In genomic region chr7:6744281-6744904, GRCm38 (mm10) we compare ENCODE assay signal across 15 mouse cellular contexts. TPM values are rescaled to one million over a fixed set of nuclear protein-coding genes. Genes with fewer than 3 reads are reported as not detected.
A peak's percentile ranks its signal among the peaks of the same experiment; 100 is the strongest.
DNase-seq lines count a peak whose midpoint lies in the region; ATAC-seq and TF ChIP-seq lines count a peak whose summit lies in the region.
"Had no signal": no experiment of that assay in that cellular context is flagged by ENCODE, and none has a peak within 500 bp of the region (broad histone marks: within the 10 kb centered on the region; RNA-seq: fewer than 3 reads in every experiment).

No protein-coding gene starts in this region.

- H3K9me3 ChIP-seq in heart, embryonic 11.5 days (replicated peaks; ENCODE audit: control insufficient read depth, low read length), result no peaks in the 10 kb centered on the region
- H3K9me3 ChIP-seq in liver, postnatal 0 days (ENCODE audit: low read length), result no peaks in the 10 kb centered on the region
- H3K9me3 ChIP-seq in stomach, embryonic 14.5 days (ENCODE audit: control insufficient read depth, low read depth, low read length), result no peaks in the 10 kb centered on the region
- H3K9me3 ChIP-seq: midbrain, embryonic 13.5 days had no signal

- no peak for TF ChIP-seq CTCF in liver, postnatal 0 days (IDR thresholded peaks at IDR 0.05; ENCODE audit: low read depth)

- H3K4me3 ChIP-seq in heart, embryonic 11.5 days (ENCODE audit: low read depth, low read length), result no peak overlapping the region
- no peak overlapping the region for H3K4me3 ChIP-seq in liver, postnatal 0 days (ENCODE audit: low read depth, low read length)
- no peak overlapping the region for H3K4me3 ChIP-seq in stomach, embryonic 14.5 days (ENCODE audit: low read depth, low read length)
- H3K4me3 ChIP-seq: midbrain, embryonic 13.5 days had no signal

- H3K27me3 ChIP-seq in heart, embryonic 11.5 days (ENCODE audit: control insufficient read depth, insufficient read depth, low read length), result no peaks in the 10 kb centered on the region
- no peaks in the 10 kb centered on the region for H3K27me3 ChIP-seq in liver, postnatal 0 days (ENCODE audit: insufficient read depth, low read length)
- H3K27me3 ChIP-seq in stomach, embryonic 14.5 days (ENCODE audit: control insufficient read depth, insufficient read depth, low read length), result no peaks in the 10 kb centered on the region
- H3K27me3 ChIP-seq: midbrain, embryonic 13.5 days had no signal

- H3K9ac ChIP-seq in heart, embryonic 11.5 days (ENCODE audit: low read depth, low read length), result no peak overlapping the region
- H3K9ac ChIP-seq in liver, postnatal 0 days (replicated peaks), result no peak overlapping the region
- H3K9ac ChIP-seq in stomach, embryonic 14.5 days (replicated peaks; ENCODE audit: low read depth, low read length), result no peak overlapping the region
- H3K9ac ChIP-seq: midbrain, embryonic 13.5 days had no signal

- TF ChIP-seq EP300 in liver, postnatal 0 days (IDR thresholded peaks at IDR 0.05; ENCODE audit: low read depth), result no peak

- peaks cover 6% of the 10 kb centered on the region for H3K4me1 ChIP-seq in heart, embryonic 11.5 days (ENCODE audit: control insufficient read depth, insufficient read depth, low read length)
- H3K4me1 ChIP-seq in liver, postnatal 0 days (ENCODE audit: insufficient read depth), result no peaks in the 10 kb centered on the region
- H3K4me1 ChIP-seq in stomach, embryonic 14.5 days (ENCODE audit: control insufficient read depth, insufficient read depth, low read length), result peaks cover 14% of the 10 kb centered on the region

- H3K36me3 ChIP-seq in heart, embryonic 11.5 days (ENCODE audit: control insufficient read depth, insufficient read depth, low read length), result no peaks in the 10 kb centered on the region
- H3K36me3 ChIP-seq in liver, postnatal 0 days (replicated peaks; ENCODE audit: insufficient read depth, low read length), result no peaks in the 10 kb centered on the region
- H3K36me3 ChIP-seq in stomach, embryonic 14.5 days (ENCODE audit: control insufficient read depth, insufficient read depth, low read length), result no peaks in the 10 kb centered on the region
- H3K36me3 ChIP-seq: midbrain, embryonic 13.5 days had no signal

- peak overlapping the region; percentile 70; the same call in 1 of the 2 replicates for H3K27ac ChIP-seq in heart, embryonic 11.5 days (ENCODE audit: low read depth, low read length)
- no peak overlapping the region for H3K27ac ChIP-seq in liver, postnatal 0 days (ENCODE audit: low read depth)
- H3K27ac ChIP-seq in stomach, embryonic 14.5 days (ENCODE audit: low read length), result peak overlapping the region; percentile 77
- H3K27ac ChIP-seq: midbrain, embryonic 13.5 days had no signal

- no peak for ATAC-seq in heart, embryonic 11.5 days (replicated peaks; ENCODE audit: insufficient number of reproducible peaks, low FRiP score, low TSS enrichment)
- no peak for ATAC-seq in liver, postnatal 0 days
- ATAC-seq in stomach, embryonic 14.5 days (ENCODE audit: insufficient number of reproducible peaks, insufficient read depth, low FRiP score, low read depth), result peak; percentile 81; the same call in 1 of the 2 replicates
- ATAC-seq: inflammation-experienced regulatory T-cells, adult 6 months; midbrain, embryonic 13.5 days had no signal

- H3K4me2 ChIP-seq in heart, embryonic 11.5 days, result no peak overlapping the region
- no peak overlapping the region for H3K4me2 ChIP-seq in liver, postnatal 0 days (ENCODE audit: low read depth, low read length)
- H3K4me2 ChIP-seq in stomach, embryonic 14.5 days (replicated peaks; ENCODE audit: low read depth, low read length), result no peak overlapping the region
- H3K4me2 ChIP-seq: midbrain, embryonic 13.5 days had no signal

- intact Hi-C loops in heart, postnatal 14 days (cut with DNase I), result no loop called here

- no peak for DNase-seq in heart, postnatal 14 days
- DNase-seq in liver, result peak; percentile 9
- DNase-seq in liver, postnatal 0 days, result no peak
- DNase-seq in forelimb bud, embryonic 11.5 days (ENCODE audit: low read depth, low spot score), result peak; percentile 43
- DNase-seq in T-cell, adult 2 months (ENCODE audit: low spot score), result no peak
- DNase-seq in right cerebral cortex, adult 18-20 months, result no peak
- DNase-seq: adrenal gland, postnatal 36 days; cerebellum, postnatal 36 days; heart, postnatal 4 days; thymus, postnatal 25 days had no signal

- WGBS in heart, embryonic 11.5 days (ENCODE audit: insufficient replicate concordance), result 25% methylated on average over 10 of the region's 10 CpGs
- WGBS in liver, postnatal 0 days (ENCODE audit: insufficient replicate concordance), result 55% methylated on average over 10 of the region's 10 CpGs
- WGBS in stomach, embryonic 14.5 days, result 29% methylated on average over 10 of the region's 10 CpGs

RNA-seq across cellular contexts. Expression of gene Usp29, which starts 14.0 kb away (rescaled TPM):
- 14.5 and 15.5 TPM in 2 replicates for polyA plus RNA-seq in heart, embryonic 11.5 days (2014; fragmentation: Nextera tagmentation; extraction: Ambion mirVana)
- total RNA-seq in heart, postnatal 14 days (2021), result under 1 TPM; 0.22 to 0.57 TPM
- 1.1 and 1.5 TPM in 2 replicates for polyA plus RNA-seq in liver, postnatal 0 days (2015; fragmentation: Nextera tagmentation; extraction: Ambion mirVana)
- 9.1 TPM in 2 replicates for polyA plus RNA-seq in stomach, embryonic 14.5 days (2014; fragmentation: Nextera tagmentation; extraction: Ambion mirVana)
- polyA plus RNA-seq: spleen, adult 2 months had no signal

RNA-seq across cellular contexts. Expression of gene Peg3, which starts 14.2 kb away (rescaled TPM):
- polyA plus RNA-seq in heart, embryonic 11.5 days (2014; fragmentation: Nextera tagmentation; extraction: Ambion mirVana), result 214 TPM in 2 replicates
- 10 to 100 TPM; 32.4 to 35.5 TPM for total RNA-seq in heart, postnatal 14 days (2021)
- polyA plus RNA-seq in liver, postnatal 0 days (2015; fragmentation: Nextera tagmentation; extraction: Ambion mirVana), result 29.6 and 36.4 TPM in 2 replicates
- 210 and 239 TPM in 2 replicates for polyA plus RNA-seq in stomach, embryonic 14.5 days (2014; fragmentation: Nextera tagmentation; extraction: Ambion mirVana)
- polyA plus RNA-seq: inflammation-experienced regulatory T-cells, adult 6 months had no signal

RNA-seq across cellular contexts. Expression of gene Zim1, which starts 48.1 kb away (rescaled TPM):
- polyA plus RNA-seq in heart, embryonic 11.5 days (2014; fragmentation: Nextera tagmentation; extraction: Ambion mirVana), result 20.3 and 21.5 TPM in 2 replicates
- 1 to 10 TPM; 4.9 to 5.8 TPM for total RNA-seq in heart, postnatal 14 days (2021)
- 0.71 and 0.90 TPM in 2 replicates for polyA plus RNA-seq in liver, postnatal 0 days (2015; fragmentation: Nextera tagmentation; extraction: Ambion mirVana)
- 7.7 and 8.7 TPM in 2 replicates for polyA plus RNA-seq in stomach, embryonic 14.5 days (2014; fragmentation: Nextera tagmentation; extraction: Ambion mirVana)
- polyA plus RNA-seq: inflammation-experienced regulatory T-cells, adult 6 months had no signal

Comparison
In these comparisons a context has a peak if more than half of its experiments do, and no peak if none do; other contexts are left out.
1. DNase-seq: peak in liver (single experiment) and forelimb bud, embryonic 11.5 days (single experiment); none in heart, postnatal 14 days (0 of 2), liver, postnatal 0 days (single experiment), T-cell, adult 2 months (single experiment) and right cerebral cortex, adult 18-20 months (single experiment).